Mouse (Mus musculus) T-helper 17 cell (primary cell): Measurements from ENCODE around the gene Sidt2.

Experiments used
- in situ Hi-C, 2 experiments: fragments of 300-600 bp; cut with MboI, MseI; formaldehyde crosslinking; loops; 1 replicate in 1 of 2; 2 replicates in 1 of 2; pipeline ENCODE4 v1.15.1; 2025; ENCODE audit warnings: high pct_unique_total_duplicates in 2 of 2

Gene Sidt2

GRCm38 (mm10) chr9:45955107-45955963, at the start of gene Sidt2:
Sidt2 (minus strand) TSS chr9:45955258.
- in situ Hi-C loops, result no loop called here

DNA sequence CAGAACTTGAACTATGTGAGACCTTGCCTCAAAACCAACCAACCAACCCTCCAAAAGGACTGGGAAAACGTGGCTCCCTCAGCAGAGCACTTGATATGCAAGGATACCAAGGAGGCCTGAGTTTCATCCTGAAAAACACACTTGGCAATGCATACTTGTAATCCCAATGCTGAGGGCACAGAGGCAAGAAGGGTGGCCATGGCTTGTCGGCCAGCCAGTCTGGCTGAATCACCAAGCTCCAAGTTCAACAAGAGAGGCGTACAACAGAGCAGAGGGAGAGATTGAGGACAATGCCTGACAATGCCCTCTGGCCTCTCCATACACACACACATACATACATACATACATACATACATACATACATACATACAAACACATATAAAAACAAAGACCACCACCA, 49.5 kb upstream of the Sidt2 start:
- in situ Hi-C loops, result no loop called here

DNA sequence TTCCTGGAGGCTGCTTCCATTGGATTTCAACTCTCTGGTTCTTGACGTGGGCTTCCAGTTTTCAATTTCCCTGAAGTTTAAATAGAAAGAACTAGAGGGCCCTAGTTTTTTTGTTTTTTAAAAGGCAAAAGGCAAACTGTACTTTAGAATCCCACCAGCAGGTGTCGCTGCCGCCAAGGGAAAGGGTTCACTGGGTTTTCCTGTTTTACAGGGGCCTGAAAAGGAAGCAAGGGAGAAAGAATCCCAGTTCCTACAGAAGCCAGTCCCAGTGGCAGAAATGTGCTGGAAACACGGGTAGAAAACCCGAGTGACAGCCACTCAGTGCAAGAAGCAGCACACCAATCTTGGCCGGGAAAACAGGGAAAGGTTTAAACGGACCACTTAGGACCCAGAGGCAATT, 48.7 kb upstream of the Sidt2 start:
- in situ Hi-C loops, result no loop called here

DNA sequence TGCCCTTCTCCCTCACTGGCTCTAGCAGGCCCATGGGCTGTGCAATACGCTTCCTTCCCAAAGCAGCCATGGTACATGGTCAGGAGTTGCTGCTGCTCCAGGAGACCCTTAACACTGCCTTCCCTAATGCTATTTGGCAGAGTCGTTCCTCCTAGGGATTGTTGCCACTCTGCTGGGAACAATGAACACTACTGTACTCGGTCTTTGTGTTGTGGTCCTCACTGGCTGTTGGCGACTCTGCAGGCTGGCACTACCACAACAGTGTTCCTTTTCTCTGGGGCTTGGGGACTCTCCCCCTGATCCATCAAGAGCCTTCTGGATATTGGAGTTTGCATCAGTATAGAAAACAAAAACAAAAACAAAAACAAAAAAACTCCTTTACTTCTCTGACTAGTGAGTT, 44.0 kb upstream of the Sidt2 start:
- in situ Hi-C loops, result loop anchor here in 1 of 2 experiments (5.0 kb wide), 1 partner anchor 198 kb away; no protein-coding TSS in a partner anchor

- in situ Hi-C loops, result no loop called here
Measured at GRCm38 (mm10) chr9:45985229-45985567, 30.1 kb upstream of the Sidt2 start.

GRCm38 (mm10) chr9:45984409-45985228, 29.6 kb upstream of the Sidt2 start:
- in situ Hi-C loops, result no loop called here

GRCm38 (mm10) chr9:45983676-45984408, 28.8 kb upstream of the Sidt2 start:
- in situ Hi-C loops, result no loop called here

GRCm38 (mm10) chr9:45981331-45981730, 26.3 kb upstream of the Sidt2 start:
- in situ Hi-C loops, result no loop called here

DNA sequence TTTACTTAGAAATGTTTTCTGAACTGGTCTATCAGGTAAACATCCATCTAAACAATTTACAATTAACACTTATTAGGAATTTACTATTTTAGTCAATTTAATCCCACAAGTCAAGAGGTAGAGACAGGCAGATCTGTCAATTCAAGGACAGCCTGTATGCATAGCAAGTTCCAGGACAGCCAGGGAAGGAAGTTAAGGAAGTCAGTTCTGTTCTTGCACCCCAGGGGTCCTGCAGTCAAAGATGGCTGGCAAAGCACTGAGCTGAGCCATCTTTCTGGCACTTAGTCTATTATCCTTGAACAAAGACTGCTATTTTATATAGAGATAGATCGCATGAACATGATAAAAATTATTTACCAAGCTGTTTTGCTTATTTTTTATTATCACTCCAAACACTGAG, 25.6 kb upstream of the Sidt2 start:
- in situ Hi-C loops, result no loop called here

DNA sequence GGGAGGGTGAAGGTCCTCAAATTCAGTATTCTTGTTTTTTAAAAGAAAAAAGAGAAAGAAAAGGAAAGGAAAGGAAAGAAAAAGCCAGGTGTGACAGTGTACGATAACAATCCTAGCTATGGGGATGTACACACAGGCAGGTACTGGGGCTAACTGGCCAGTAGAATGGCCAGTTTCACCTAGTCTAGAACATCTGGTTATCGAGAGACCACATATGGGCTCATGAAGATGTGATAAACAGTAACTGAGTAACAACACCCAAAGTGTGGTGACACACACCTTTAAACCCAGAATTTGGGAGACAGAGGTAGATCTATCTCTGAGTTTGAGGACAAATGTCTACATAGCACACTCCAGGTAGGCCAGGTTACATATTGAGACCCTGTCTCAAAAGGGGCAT, 24.7 kb upstream of the Sidt2 start:
- in situ Hi-C loops, result no loop called here

DNA sequence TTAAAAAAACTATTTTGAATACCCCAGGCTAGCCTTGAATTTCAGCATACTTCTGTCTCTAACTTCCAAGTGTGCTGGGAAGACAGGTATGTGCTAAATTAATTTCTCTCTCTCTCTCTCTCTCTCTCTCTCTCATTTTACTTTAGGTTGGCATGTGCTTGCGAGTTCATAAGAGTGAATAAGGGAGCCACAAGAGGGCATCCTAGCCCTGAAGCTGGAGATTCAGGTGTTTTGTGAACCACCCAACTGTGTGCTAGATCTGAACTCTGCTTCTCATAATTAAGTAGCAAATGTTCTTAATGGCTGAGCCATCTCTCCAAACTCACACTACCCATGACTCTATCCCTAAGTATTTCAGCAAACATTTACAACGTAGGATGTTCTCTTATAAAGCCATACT, 21.8 kb upstream of the Sidt2 start:
- in situ Hi-C loops, result no loop called here

DNA sequence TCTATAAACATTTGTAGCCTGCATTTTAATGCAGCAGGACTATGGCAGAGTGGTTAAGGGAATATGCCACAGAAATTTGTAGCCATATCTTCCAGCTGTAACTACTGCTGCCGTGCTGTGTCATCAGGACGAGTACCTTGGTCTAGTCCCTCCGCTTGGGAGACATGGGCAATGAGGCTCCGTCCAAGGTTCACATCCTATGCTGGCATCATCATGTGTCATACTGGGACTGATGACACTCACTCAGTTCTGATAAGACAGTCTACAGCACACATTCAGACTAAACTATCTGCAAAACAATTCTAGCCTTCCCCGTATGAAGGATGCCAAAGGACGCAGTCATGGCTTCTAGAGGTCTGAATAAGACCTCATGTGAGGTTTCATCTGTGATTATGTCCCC, 8.5 kb upstream of the Sidt2 start:
- in situ Hi-C loops, result no loop called here

GRCm38 (mm10) chr9:45961855-45962254, 6.8 kb upstream of the Sidt2 start:
- in situ Hi-C loops, result no loop called here

GRCm38 (mm10) chr9:45959661-45960060, 4.6 kb upstream of the Sidt2 start:
- in situ Hi-C loops, result no loop called here

GRCm38 (mm10) chr9:45958851-45959250, 3.8 kb upstream of the Sidt2 start:
- in situ Hi-C loops, result no loop called here

GRCm38 (mm10) chr9:45958023-45958670, 3.1 kb upstream of the Sidt2 start:
- in situ Hi-C loops, result no loop called here

DNA sequence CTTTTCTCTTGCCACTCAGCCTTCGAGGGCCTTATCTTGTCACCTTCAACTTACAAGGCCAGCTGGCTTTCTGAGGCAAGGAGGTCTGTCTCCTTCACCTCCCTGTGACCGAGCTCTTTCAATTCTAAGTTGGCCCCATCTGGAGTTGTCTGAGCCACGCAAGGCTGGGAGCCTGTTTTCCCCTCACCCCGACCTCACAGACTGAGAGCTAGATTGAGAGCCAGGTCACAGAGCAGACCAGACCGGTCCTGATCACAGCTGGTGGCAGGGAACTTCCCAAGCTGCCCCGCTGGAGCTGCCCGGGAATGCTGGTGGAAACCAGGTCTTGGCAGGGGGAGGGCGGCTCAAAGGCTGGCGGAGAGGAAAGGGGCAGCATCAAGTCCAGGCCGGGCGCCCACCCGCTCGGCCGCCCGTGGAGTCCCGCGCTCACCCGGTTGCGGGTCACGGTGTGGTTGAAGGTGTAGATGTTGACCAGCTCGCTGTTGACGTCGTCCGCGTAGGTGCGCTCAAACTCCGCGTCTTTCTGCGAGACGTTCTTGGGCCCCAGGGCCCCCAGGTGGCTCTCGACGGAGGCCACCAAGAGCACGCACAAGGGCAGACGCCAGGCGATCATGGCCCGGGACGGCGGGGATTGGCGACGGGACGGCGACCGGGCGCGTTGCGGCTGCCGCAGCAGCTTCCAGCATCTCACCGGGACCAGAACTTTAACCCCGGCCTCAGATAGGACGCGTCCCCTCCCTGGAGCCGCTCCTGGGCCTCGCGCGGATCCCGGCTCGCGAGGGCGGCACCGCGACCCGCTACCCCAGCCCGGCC, 558 bp downstream of the Sidt2 start:
- in situ Hi-C loops, result loop anchor here in 1 of 2 experiments (5.0 kb wide), 1 partner anchor 872 kb away; no protein-coding TSS in a partner anchor

GRCm38 (mm10) chr9:45953511-45954293, 1.4 kb downstream of the Sidt2 start:
- in situ Hi-C loops, result loop anchor here in 1 of 2 experiments (5.0 kb wide), 1 partner anchor 871 kb away; no protein-coding TSS in a partner anchor

GRCm38 (mm10) chr9:45952890-45953289, 2.2 kb downstream of the Sidt2 start:
- in situ Hi-C loops, result loop anchor here in 1 of 2 experiments (5.0 kb wide), 1 partner anchor 871 kb away; no protein-coding TSS in a partner anchor
